Mouse (Mus musculus) embryonic facial prominence, embryonic 15.5 days (tissue): ENCODE measurements around the gene Msh5. TPM values are rescaled to one million over a fixed set of nuclear protein-coding genes. Genes with fewer than 3 reads are reported as not detected.

ENCODE experiments used
- ATAC-seq: fragments of 200-750 bp; cut with Nextera tagmentation; 2 replicates; pipeline ENCODE4 v1.8.0; 2017; ENCODE audit warnings: low read depth, moderate TSS enrichment; ENCODE audit not compliant: insufficient number of reproducible peaks, low FRiP score, low TSS enrichment
- H3K27ac ChIP-seq: fragments of 300-500 bp; sonication (generic); replicated peaks from 2 replicates; pipeline ENCODE4 v1.5.1; 2015; ENCODE audit warnings: mild to moderate bottlenecking, inconsistent platforms
- H3K27me3 ChIP-seq: fragments of 300-500 bp; sonication (generic); 2 replicates; pipeline ENCODE4 v1.6.1; 2015; ENCODE audit warnings: inconsistent platforms
- H3K36me3 ChIP-seq: fragments of 300-500 bp; sonication (generic); 2 replicates; pipeline ENCODE4 v1.6.1; 2015; ENCODE audit warnings: mild to moderate bottlenecking, inconsistent platforms
- H3K4me1 ChIP-seq: fragments of 300-500 bp; sonication (generic); 2 replicates; pipeline ENCODE4 v1.6.1; 2015; ENCODE audit warnings: inconsistent platforms
- H3K4me2 ChIP-seq: fragments of 300-500 bp; sonication (generic); replicated peaks from 2 replicates; pipeline ENCODE4 v1.6.1; 2015; ENCODE audit warnings: mild to moderate bottlenecking, inconsistent platforms
- H3K4me3 ChIP-seq: fragments of 300-500 bp; sonication (generic); replicated peaks from 2 replicates; pipeline ENCODE4 v1.5.1; 2015; ENCODE audit warnings: mild to moderate bottlenecking, inconsistent platforms
- H3K9ac ChIP-seq: fragments of 300-500 bp; sonication (generic); 2 replicates; pipeline ENCODE4 v1.6.1; 2015; ENCODE audit warnings: inconsistent platforms
- H3K9me3 ChIP-seq: fragments of 300-500 bp; sonication (generic); replicated peaks from 2 replicates; pipeline ENCODE4 v1.6.1; 2016; ENCODE audit warnings: inconsistent platforms
- WGBS: fragments of 180-500 bp; shearing (Covaris S2); methylation state at CpG from one replicate; pipeline ENCODE4 v1.1.7; 2015; 5-methylcytosine and 5-hydroxymethylcytosine counted together
- polyA plus RNA-seq: library from polyadenylated mRNA; unstranded; fragments of >200 nt; fragmentation: Nextera tagmentation; extraction: Ambion mirVana; gene quantifications from 2 replicates; pipeline ENCODE4 v1.2.1, GENCODE M21; 2015

Msh5 gene
- polyA plus RNA-seq, 1 experiment from 2014 or later, result 5.4 TPM

- 89% methylated on average over 7 of the region's 7 CpGs for WGBS
- peaks cover 38% of the 10 kb centered on the region for H3K4me1 ChIP-seq
These were observed 9.3 kb upstream of the Msh5 start for GRCm38 (mm10) chr17:35055691-35056495.

GRCm38 (mm10) chr17:35052271-35052798 is 5.8 kb upstream of the Msh5 start:
- Histone ChIP-seq H3K9ac (peak overlapping the region; percentile 54; the same call in 1 of the 2 replicates), H3K36me3 (peaks cover 41% of the 10 kb centered on the region), H3K27me3 (no peaks in the 10 kb centered on the region), H3K4me2 (peak overlapping the region; percentile 87), H3K4me1 (peaks cover 41% of the 10 kb centered on the region), H3K9me3 (no peaks in the 10 kb centered on the region), H3K27ac (peak overlapping the region; percentile 95), H3K4me3 (peak overlapping the region; percentile 62)
- 71% methylated on average over 12 of the region's 12 CpGs for WGBS
- ATAC-seq, result no peak

More at GRCm38 (mm10) chr17:35055691-35056495, 9.3 kb upstream of the Msh5 start:
- H3K4me2 ChIP-seq, result no peak overlapping the region
- H3K9ac ChIP-seq, result no peak overlapping the region
- peaks cover 52% of the 10 kb centered on the region for H3K36me3 ChIP-seq
- no peak overlapping the region for H3K27ac ChIP-seq
- ATAC-seq, result no peak
- H3K27me3 ChIP-seq, result no peaks in the 10 kb centered on the region
- H3K4me3 ChIP-seq, result no peak overlapping the region
- H3K9me3 ChIP-seq, result no peaks in the 10 kb centered on the region

GRCm38 (mm10) chr17:35051156-35052086 is 4.9 kb upstream of the Msh5 start:
- Histone ChIP-seq H3K27ac (peak overlapping the region; percentile 95), H3K4me1 (peaks cover 47% of the 10 kb centered on the region), H3K36me3 (peaks cover 38% of the 10 kb centered on the region), H3K9ac (peak overlapping the region; percentile 54), H3K4me2 (peak overlapping the region; percentile 87), H3K4me3 (peak overlapping the region; percentile 62), H3K9me3 (no peaks in the 10 kb centered on the region), H3K27me3 (no peaks in the 10 kb centered on the region)
- ATAC-seq, result peak; percentile 56
- WGBS, result 1% methylated on average over 21 of the region's 21 CpGs

- peak overlapping the region; percentile 99 for H3K27ac ChIP-seq
- H3K9ac ChIP-seq, result peak overlapping the region; percentile 78
- ATAC-seq, result peak; percentile 12; the same call in 1 of the 2 replicates
- peaks cover 55% of the 10 kb centered on the region for H3K4me1 ChIP-seq
- H3K4me3 ChIP-seq, result peak overlapping the region; percentile 62
- peaks cover 27% of the 10 kb centered on the region for H3K36me3 ChIP-seq
- H3K27me3 ChIP-seq, result no peaks in the 10 kb centered on the region
- under 1% methylated on average over 27 of the region's 27 CpGs for WGBS
- no peaks in the 10 kb centered on the region for H3K9me3 ChIP-seq
- peak overlapping the region; percentile 87 for H3K4me2 ChIP-seq
These were observed 3.7 kb upstream of the Msh5 start for GRCm38 (mm10) chr17:35050126-35050750.

GRCm38 (mm10) chr17:35049561-35050016 is 3.0 kb upstream of the Msh5 start, which contains the start of gene Clic1:
TSS of gene Clic1 (plus strand) at chr17:35049966.
- WGBS, result 1% methylated on average over 11 of the region's 11 CpGs
- H3K4me1 ChIP-seq, result peaks cover 60% of the 10 kb centered on the region
- H3K9me3 ChIP-seq, result no peaks in the 10 kb centered on the region
- H3K27me3 ChIP-seq, result no peaks in the 10 kb centered on the region
- ATAC-seq, result peak; percentile 22
- H3K36me3 ChIP-seq, result peaks cover 22% of the 10 kb centered on the region
- peak within 1 kb of the TSS; percentile 87 for H3K4me2 ChIP-seq
- H3K27ac ChIP-seq, result peak within 1 kb of the TSS; percentile 99
- peak within 1 kb of the TSS; percentile 78 for H3K9ac ChIP-seq
- peak within 1 kb of the TSS; percentile 62 for H3K4me3 ChIP-seq

GRCm38 (mm10) chr17:35048932-35049440 is 2.4 kb upstream of the Msh5 start:
- ATAC-seq, result no peak
- 66% methylated on average over 5 of the region's 5 CpGs for WGBS
- Histone ChIP-seq H3K27ac (peak overlapping the region; percentile 99), H3K4me1 (peaks cover 60% of the 10 kb centered on the region), H3K4me3 (peak overlapping the region; percentile 62), H3K9me3 (no peaks in the 10 kb centered on the region), H3K4me2 (peak overlapping the region; percentile 87), H3K36me3 (peaks cover 16% of the 10 kb centered on the region), H3K27me3 (no peaks in the 10 kb centered on the region), H3K9ac (no peak overlapping the region)

- no peak for ATAC-seq
- H3K4me3 ChIP-seq, result no peak overlapping the region
- no peak overlapping the region for H3K9ac ChIP-seq
- H3K27ac ChIP-seq, result peak overlapping the region; percentile 99
- H3K4me2 ChIP-seq, result peak overlapping the region; percentile 24; the same call in 1 of the 2 replicates
- peaks cover 11% of the 10 kb centered on the region for H3K36me3 ChIP-seq
- no peaks in the 10 kb centered on the region for H3K9me3 ChIP-seq
- WGBS, result 32% methylated on average over 11 of the region's 11 CpGs
- H3K4me1 ChIP-seq, result peaks cover 63% of the 10 kb centered on the region
- H3K27me3 ChIP-seq, result no peaks in the 10 kb centered on the region
These were observed 1.8 kb upstream of the Msh5 start for GRCm38 (mm10) chr17:35048149-35048931.

GRCm38 (mm10) chr17:35047688-35048087 is 1.1 kb upstream of the Msh5 start:
- peaks cover 59% of the 10 kb centered on the region for H3K4me1 ChIP-seq
- H3K9me3 ChIP-seq, result no peaks in the 10 kb centered on the region
- H3K27ac ChIP-seq, result peak overlapping the region; percentile 99
- no peak for ATAC-seq
- H3K4me3 ChIP-seq, result no peak overlapping the region
- H3K4me2 ChIP-seq, result peak overlapping the region; percentile 24; the same call in 1 of the 2 replicates
- WGBS, result 48% methylated on average over 1 of the region's 1 CpGs
- no peak overlapping the region for H3K9ac ChIP-seq
- H3K36me3 ChIP-seq, result peaks cover 5% of the 10 kb centered on the region
- no peaks in the 10 kb centered on the region for H3K27me3 ChIP-seq

- no peak for ATAC-seq
- 4% methylated on average over 48 of the region's 48 CpGs for WGBS
- no peaks in the 10 kb centered on the region for H3K9me3 ChIP-seq
These were observed 501 bp downstream of the Msh5 start for GRCm38 (mm10) chr17:35045807-35046680.

More at GRCm38 (mm10) chr17:35045807-35046680, 501 bp downstream of the Msh5 start:
- Histone ChIP-seq H3K4me3 (peak overlapping the region; percentile 61), H3K9ac (peak overlapping the region; percentile 80), H3K27me3 (no peaks in the 10 kb centered on the region), H3K36me3 (no peaks in the 10 kb centered on the region), H3K4me1 (peaks cover 48% of the 10 kb centered on the region), H3K4me2 (peak overlapping the region; percentile 98), H3K27ac (peak overlapping the region; percentile 99)
